Mouse (Mus musculus) urinary bladder, adult 2 months (tissue): Measurements from ENCODE around the gene Gfm2. TPM values are rescaled to one million over a fixed set of nuclear protein-coding genes. Genes with fewer than 3 reads are reported as not detected.

Experiments
- DNase-seq: peaks from one replicate; pipeline ENCODE4 v3.0.0; 2022; ENCODE audit warnings: low spot score
- polyA plus RNA-seq: library from polyadenylated mRNA; depleted of rRNA; stranded (reverse); fragments of >200 nt; gene quantifications from 2 replicates; pipeline ENCODE4 v1.2.3, GENCODE M21; 2012

Gene Gfm2
- polyA plus RNA-seq, 1 experiment, result 24.4 TPM

- no peak for DNase-seq
Measured at GRCm38 (mm10) chr13:97187693-97188092, 50.0 kb downstream of the Gfm2 start.

DNA sequence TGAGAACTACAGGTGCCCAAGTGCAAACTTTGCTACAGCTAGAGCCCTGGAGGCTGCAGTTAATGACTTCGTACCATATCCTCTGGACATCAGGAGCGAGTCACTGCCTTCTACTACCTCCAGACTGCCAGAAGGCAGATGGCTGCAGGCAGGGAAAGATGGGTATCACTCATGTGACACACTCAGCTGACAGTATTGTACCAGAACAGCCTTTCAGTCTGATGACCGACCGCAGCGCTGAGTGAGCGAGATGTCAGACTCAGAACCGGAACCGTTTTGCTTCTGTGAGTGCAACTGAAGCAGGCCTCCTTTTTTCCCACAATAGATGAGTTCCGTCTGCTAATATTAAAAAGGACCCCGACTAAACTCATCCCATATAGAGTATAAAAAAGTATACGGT is 54.9 kb downstream of the Gfm2 start:
- no peak for DNase-seq

- DNase-seq, result no peak
Measured at GRCm38 (mm10) chr13:97193420-97193819, 55.7 kb downstream of the Gfm2 start.

- no peak for DNase-seq
Measured at GRCm38 (mm10) chr13:97196186-97196924, 58.6 kb downstream of the Gfm2 start.

GRCm38 (mm10) chr13:97196925-97197218 is 59.1 kb downstream of the Gfm2 start:
- DNase-seq, result no peak

- DNase-seq, result peak; percentile 83
Measured at GRCm38 (mm10) chr13:97197932-97198562, 60.3 kb downstream of the Gfm2 start, which contains the start of gene Hexb. Gene Hexb (minus strand): TSS chr13:97198357.

DNA sequence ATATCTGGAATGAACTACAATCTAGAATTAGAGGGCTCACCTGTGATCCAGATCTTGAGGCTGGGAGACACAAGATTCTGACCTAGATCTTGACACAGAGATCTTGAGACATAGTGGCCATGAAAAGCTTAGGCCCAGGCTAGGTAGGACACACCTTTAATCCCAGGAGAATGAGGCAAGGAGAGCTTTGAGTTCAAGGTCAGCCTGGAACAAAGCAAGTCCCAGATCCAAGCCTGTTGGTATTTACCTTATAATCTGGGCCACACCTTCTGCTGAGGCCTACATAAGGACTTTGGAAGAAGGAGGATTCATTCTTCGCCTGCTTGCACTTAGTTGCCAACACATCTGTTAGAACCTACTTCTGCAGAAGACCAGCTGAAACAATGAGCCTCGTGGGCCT is 61.4 kb downstream of the Gfm2 start:
- DNase-seq, result no peak

- DNase-seq, result no peak
Measured at GRCm38 (mm10) chr13:97201076-97201475, 63.3 kb downstream of the Gfm2 start.

- no peak for DNase-seq
Measured at GRCm38 (mm10) chr13:97201896-97202295, 64.2 kb downstream of the Gfm2 start.

- peak; percentile 52 for DNase-seq
Measured at GRCm38 (mm10) chr13:97205052-97205701, 67.4 kb downstream of the Gfm2 start.

GRCm38 (mm10) chr13:97206046-97206445 is 68.3 kb downstream of the Gfm2 start:
- DNase-seq, result no peak

DNA sequence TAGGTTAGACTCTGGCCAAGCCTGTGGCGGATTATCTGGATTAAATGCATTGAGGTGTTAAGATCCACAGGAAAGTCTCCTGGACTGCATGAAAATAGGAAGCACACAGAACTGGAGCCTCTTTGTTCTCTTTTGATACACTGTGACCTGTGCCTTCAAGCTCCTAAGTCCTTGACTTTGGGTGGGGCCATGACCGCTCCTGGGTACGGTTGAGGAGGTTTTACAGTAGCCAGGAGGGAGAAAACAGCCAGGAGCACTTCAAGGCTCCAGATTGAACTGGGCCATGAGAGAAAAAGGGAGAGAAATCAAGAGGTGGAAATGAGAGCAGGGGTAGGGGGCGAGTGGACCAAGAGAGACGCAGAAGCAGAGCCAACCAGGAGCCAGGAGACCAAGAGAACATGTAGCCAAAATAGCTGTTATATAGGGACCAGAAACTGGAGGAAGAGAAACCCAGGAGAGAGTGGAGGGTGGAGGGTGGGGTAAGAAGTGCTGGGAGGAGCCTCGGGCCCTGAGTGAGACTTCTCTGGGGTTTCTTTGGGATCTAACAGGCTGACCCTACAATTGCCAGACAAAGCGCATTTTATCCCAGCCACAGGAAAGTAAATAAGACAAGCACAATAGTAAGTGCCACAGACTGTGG is 69.9 kb downstream of the Gfm2 start:
- DNase-seq, result no peak

DNA sequence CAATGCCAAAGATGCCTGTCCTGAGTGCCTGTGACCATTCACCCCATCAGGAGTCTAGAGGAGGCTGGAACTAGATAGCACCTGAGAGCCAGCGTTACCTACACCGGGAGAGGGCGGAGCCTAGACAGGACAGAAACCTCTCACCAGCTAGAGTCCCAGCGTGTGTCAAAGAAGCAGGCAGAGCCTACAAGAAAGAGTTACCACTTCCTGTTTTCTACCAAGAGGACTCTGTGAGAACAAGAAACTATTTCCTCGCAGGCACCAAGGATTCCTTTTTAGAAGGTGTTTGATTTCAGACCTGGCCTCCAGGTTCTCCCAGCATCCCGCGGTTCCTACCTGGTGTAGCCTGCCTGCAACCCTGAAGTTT is 70.4 kb downstream of the Gfm2 start:
- DNase-seq, result no peak

DNA sequence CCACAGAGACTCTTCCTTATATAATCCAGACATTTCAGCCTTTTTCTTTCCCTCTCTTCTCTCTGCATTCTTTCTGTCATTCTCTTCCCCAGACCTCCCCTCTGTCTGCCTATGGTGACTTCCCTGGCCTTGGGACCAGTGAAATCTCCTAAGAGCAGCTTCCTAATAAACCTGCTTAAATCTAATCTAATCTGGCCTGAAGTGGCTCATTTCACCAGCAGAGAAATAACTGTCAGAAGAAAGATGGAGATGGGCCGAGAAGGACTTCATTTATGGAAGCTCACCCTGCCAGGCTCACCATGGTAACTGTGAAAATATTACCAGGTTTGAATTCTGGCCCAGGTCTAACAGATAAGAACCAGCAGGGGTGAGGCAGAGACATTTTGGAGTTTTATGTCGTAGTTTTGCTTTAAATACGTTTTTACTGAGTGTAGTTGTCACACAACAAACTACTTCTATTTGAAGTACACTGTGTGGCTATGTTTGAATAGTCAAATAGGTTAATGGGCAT is 70.8 kb downstream of the Gfm2 start:
- no peak for DNase-seq

DNA sequence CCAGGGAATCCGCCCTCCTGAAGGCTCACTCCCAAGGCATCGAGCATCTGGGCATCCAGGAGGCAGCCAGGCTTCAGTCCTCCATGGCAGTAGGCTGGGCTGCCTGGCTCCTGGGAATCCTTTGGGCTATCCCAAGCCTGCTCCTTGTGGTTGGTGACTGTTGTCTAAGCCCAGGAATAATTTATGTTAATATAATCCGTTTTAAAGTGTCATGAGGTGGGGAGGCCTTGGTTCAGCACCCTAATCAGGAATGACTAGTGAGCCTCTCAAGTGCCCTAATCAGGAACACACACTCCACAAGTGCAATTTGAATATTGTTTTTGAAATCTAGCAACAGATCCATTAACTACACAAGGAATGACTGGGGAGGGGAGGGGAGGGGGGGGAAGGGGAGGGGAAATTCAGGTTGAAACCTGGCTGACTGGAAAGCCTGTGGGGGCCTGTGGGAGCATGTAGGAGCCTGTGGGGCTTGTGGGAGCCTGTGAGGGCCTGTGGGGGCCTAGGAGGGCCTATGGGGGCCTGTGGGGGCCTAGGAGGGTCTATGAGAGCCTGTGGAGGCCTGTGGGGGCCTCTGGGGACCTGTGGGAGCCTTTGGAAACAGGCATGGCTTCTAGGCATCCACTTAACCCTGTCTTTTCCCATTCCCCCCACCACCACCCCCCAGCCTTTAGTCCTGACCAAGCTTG is 77.0 kb downstream of the Gfm2 start:
- DNase-seq, result no peak

DNA sequence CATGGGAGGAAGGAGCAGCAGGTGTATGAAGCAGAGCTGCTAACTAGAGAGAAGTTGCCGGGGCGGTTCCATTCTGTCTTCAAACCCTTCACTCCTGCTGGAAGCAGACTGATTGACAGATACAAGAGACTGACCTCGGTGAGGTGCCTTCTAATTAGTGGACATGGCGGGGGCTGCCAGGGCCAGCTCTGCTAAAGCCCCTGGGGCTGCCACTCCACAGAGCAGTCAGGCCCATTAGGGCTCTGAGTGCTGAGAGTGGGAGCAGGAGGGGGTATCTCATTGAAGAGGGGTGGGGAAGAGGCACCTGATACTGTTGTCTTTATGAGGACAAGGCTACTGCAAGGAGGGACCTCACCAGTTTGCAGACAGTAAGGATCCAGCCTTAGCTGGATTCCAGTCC is 77.8 kb downstream of the Gfm2 start:
- DNase-seq, result no peak

DNA sequence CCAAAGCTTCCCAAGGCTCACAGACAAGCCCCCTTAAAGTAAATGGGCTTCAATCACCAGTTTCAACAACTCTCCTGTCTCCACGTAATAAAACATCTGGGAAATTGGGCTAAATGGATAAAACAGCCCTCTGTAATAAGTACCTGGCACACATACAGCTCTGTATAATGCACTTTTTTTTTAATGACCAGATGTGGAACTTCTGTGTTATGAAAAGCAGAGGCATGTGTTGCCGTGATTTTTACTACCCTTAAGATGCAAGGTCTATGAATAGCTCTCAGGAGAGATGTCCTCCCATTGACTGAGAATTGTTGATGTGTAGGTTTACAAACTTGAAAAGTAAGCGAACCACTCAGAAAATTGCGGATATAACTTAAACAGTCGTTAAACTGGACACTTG is 78.5 kb downstream of the Gfm2 start:
- no peak for DNase-seq

DNA sequence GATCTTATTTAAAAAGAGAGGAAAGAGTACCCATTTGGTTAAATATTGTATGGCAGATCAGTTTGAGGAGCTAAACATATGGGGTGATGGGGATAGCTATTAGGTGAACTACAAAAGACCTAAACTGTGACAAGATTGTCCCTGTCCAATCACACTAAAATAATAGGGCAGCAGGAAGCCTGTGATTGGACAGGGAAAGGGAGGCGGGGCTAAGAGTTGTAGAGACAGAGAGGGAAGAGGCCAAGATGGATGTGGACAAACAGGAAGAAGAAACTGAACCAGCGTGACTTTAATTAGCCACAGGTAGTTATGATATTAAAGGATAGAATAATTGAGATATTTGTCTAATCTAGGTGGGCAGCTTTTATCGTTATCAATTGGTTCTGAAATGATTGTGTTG is 82.3 kb downstream of the Gfm2 start:
- DNase-seq, result no peak

DNA sequence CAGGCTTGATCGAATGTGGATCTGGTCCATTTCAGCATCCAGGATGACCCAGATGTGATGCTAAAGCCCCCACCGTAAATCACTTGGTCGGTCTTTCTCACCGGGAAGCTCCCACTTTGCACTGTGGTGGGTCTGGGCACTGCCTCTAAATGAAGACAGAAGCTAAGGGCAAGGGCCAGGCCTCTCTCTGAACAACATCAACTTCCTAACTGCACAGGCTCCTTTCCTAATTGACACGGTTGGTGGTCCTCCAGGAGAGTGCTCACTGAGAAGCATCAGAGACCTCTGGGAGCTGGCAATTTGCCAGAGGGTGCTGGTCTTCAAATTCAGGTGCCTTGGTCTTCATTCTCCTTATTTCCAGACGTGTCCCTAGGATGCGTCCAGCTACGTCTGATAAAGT is 86.1 kb downstream of the Gfm2 start:
- DNase-seq, result no peak

DNA sequence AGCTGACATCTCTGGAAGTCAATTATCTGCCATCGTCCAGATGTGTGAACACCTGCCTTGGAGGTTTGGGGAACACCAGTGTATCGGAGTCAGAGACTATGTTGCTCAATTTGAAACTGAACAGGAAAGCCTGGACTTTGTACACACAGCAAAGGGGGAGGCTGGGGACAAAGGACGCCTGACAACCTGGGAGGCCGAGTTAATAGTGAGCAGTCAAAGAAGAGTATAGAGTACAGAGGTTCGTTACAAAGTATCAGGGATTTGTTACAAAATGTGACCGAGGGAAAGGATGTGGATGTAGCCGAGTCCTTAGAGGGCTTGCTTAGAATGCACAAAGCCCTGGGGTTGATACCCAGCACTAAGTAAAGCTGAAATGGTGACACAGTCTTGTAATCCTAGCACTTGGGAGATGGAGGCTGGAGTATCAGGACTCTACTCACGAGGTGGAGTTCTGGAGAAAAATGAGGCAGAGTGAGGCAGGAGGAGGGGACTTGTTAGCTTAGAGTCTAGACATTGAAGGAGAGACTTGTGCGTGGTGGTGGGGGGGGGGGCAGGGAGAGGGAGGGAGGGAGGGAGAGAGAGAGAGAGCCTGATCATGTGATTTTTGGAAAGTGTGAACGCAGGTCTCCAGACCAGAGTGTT is 86.7 kb downstream of the Gfm2 start:
- DNase-seq, result no peak

- no peak for DNase-seq
Measured at GRCm38 (mm10) chr13:97225130-97225529, 87.4 kb downstream of the Gfm2 start.

- no peak for DNase-seq
Measured at GRCm38 (mm10) chr13:97227795-97228194, 90.1 kb downstream of the Gfm2 start.
